In the genomic region with DNA sequence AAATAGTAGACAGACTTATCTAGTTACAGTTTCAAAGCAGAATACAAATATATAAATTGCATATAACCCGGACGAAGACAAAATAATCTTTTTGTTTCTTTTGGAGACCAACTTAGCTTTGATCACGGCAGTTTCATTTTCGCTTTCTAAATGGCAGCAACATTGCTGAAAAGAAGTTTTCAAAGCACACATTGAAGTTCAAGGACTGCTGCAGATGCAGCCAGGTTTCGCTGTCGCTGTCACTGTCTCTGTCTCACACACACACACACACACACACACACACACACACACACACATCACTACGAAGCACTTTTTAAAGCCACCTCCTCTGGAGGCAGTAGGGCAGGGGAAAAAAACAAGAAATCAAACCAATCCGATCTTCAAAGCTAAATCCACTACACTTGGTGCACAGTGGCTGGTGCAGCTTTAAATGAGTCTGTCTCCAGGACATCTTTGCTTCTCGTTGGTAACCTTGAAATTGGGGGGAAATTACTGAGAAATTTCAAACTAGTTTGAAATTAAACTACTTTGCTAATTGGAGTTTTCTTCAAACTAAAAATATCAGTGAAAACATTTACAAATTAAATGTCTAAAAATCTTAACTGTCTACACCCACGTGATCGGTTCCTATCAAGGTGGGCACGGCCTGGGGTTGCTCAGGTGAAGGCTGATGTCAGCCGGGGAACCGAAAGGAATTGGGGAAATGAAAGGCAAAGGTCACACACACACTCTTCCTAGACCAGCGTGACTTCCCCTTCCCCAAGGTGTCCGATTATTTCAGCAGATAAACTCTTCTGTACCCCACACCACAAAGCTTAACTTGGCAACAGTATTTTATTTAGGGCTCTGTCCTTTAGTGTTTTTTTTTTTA, we compare ENCODE assay signal across 12 mouse cellular contexts. TPM values are rescaled to one million over a fixed set of nuclear protein-coding genes. Genes with fewer than 3 reads are reported as not detected.
A peak's percentile ranks its signal among the peaks of the same experiment; 100 is the strongest.
DNase-seq lines count a peak whose midpoint lies in the region; ATAC-seq and TF ChIP-seq lines count a peak whose summit lies in the region.
"Had no signal": no experiment of that assay in that cellular context is flagged by ENCODE, and none has a peak within 500 bp of the region (broad histone marks: within the 10 kb centered on the region; RNA-seq: fewer than 3 reads in every experiment).

No protein-coding gene starts in this region.

- TF ChIP-seq EP300 in heart, postnatal 0 days (IDR thresholded peaks at IDR 0.05; ENCODE audit: low read depth), result no peak

- no peak overlapping the region for H3K9ac ChIP-seq in heart, postnatal 0 days (replicated peaks; ENCODE audit: low read depth, low read length)
- H3K9ac ChIP-seq: heart, embryonic 15.5 days; liver, embryonic 15.5 days; neural tube, embryonic 13.5 days had no signal

- peak overlapping the region; percentile 21; the same call in 1 of the 2 replicates for H3K4me2 ChIP-seq in heart, postnatal 0 days (ENCODE audit: low read depth, low read length)
- H3K4me2 ChIP-seq: heart, embryonic 15.5 days; liver, embryonic 15.5 days; neural tube, embryonic 13.5 days had no signal

- DNase-seq in heart, postnatal 0 days (ENCODE audit: low spot score), result no peak
- no peak for DNase-seq in heart, postnatal 14 days
- peak; percentile 73 for DNase-seq in A20 (ENCODE audit: low read depth, low spot score)
- DNase-seq in adrenal gland, postnatal 10 days, result peak; percentile 49
- DNase-seq in right cerebral cortex, postnatal 25 days, result no peak
- DNase-seq in embryo, embryonic 10.5 days (ENCODE audit: low spot score), result no peak
- no peak for DNase-seq in ovary, adult 18-20 months (ENCODE audit: low spot score)

- no peaks in the 10 kb centered on the region for H3K36me3 ChIP-seq in heart, postnatal 0 days (replicated peaks; ENCODE audit: control insufficient read depth, insufficient read depth, low read length)
- peaks cover 58% of the 10 kb centered on the region for H3K36me3 ChIP-seq in megakaryocyte, embryonic 14.5 days (replicated peaks; ENCODE audit: low read length)

- ATAC-seq in heart, postnatal 0 days (ENCODE audit: insufficient read depth, low read depth), result no peak

- H3K27ac ChIP-seq in heart, postnatal 0 days (ENCODE audit: low read depth), result no peak overlapping the region
- H3K27ac ChIP-seq: heart, embryonic 15.5 days; liver, embryonic 15.5 days; neural tube, embryonic 13.5 days had no signal

- no peak for TF ChIP-seq CTCF in heart, postnatal 0 days (IDR thresholded peaks at IDR 0.05; ENCODE audit: low read depth)

- no peak overlapping the region; the same call in 1 of the 2 replicates for H3K4me3 ChIP-seq in heart, postnatal 0 days (ENCODE audit: low read depth, low read length)
- peak overlapping the region; percentile 5 for H3K4me3 ChIP-seq in megakaryocyte, embryonic 14.5 days (replicated peaks)
- H3K4me3 ChIP-seq: erythroblast, embryonic 14.5 days; heart, embryonic 15.5 days; liver, embryonic 15.5 days; neural tube, embryonic 13.5 days had no signal

- H3K9me3 ChIP-seq in heart, postnatal 0 days (replicated peaks; ENCODE audit: control insufficient read depth, low read length), result no peaks in the 10 kb centered on the region
- no peaks in the 10 kb centered on the region for H3K9me3 ChIP-seq in megakaryocyte, embryonic 14.5 days
- H3K9me3 ChIP-seq: heart, embryonic 15.5 days; liver, embryonic 15.5 days; neural tube, embryonic 13.5 days had no signal

- H3K4me1 ChIP-seq in heart, postnatal 0 days (ENCODE audit: control insufficient read depth, insufficient read depth), result no peaks in the 10 kb centered on the region
- H3K4me1 ChIP-seq in megakaryocyte, embryonic 14.5 days, result peaks cover 59% of the 10 kb centered on the region
- H3K4me1 ChIP-seq: heart, embryonic 15.5 days; liver, embryonic 15.5 days; neural tube, embryonic 13.5 days had no signal

- H3K27me3 ChIP-seq in heart, postnatal 0 days (ENCODE audit: control insufficient read depth, insufficient read depth, low read length), result no peaks in the 10 kb centered on the region
- no peaks in the 10 kb centered on the region for H3K27me3 ChIP-seq in megakaryocyte, embryonic 14.5 days (replicated peaks)
- H3K27me3 ChIP-seq: heart, embryonic 15.5 days; liver, embryonic 15.5 days; neural tube, embryonic 13.5 days had no signal

- WGBS in heart, postnatal 0 days, result 76% methylated on average over 16 of the region's 16 CpGs

- intact Hi-C loops in heart, postnatal 14 days (cut with DNase I), result no loop called here

RNA-seq across cellular contexts. Expression of a gene that starts 35.9 kb away (rescaled TPM):
- 8.4 and 13.4 TPM in 2 replicates for total RNA-seq in heart, postnatal 0 days (2014; rRNA removed; ENCODE audit: low replicate concordance)
- 4.5 and 5.1 TPM in 2 replicates for polyA plus RNA-seq in heart, postnatal 0 days (2015; fragmentation: Nextera tagmentation; extraction: Ambion mirVana)
- 1 to 10 TPM; 5.2 to 6.1 TPM for total RNA-seq in heart, postnatal 14 days (2021)
- total RNA-seq in adrenal gland, postnatal 10 days (2021), result 10 to 100 TPM; 15.3 to 25.3 TPM
- 14.9 and 19.1 TPM in 2 replicates for polyA plus RNA-seq in megakaryocyte, embryonic 14.5 days (2012; ENCODE audit: insufficient read depth, low replicate concordance)

Comparison
In these comparisons a context has a peak if more than half of its experiments do, and no peak if none do; other contexts are left out.
1. DNase-seq: peak in A20 (single experiment) and adrenal gland, postnatal 10 days (single experiment); none in heart, postnatal 0 days (single experiment), heart, postnatal 14 days (0 of 2), right cerebral cortex, postnatal 25 days (single experiment), embryo, embryonic 10.5 days (single experiment) and ovary, adult 18-20 months (single experiment).